Mouse (Mus musculus) intestine, postnatal 0 days (tissue): ENCODE measurements around the gene Serinc3. TPM values are rescaled to one million over a fixed set of nuclear protein-coding genes. Genes with fewer than 3 reads are reported as not detected.

Experiments used
- ATAC-seq: fragments of 200-750 bp; cut with Nextera tagmentation; 2 replicates; pipeline ENCODE4 v1.8.0; 2017; ENCODE audit warnings: mild to moderate bottlenecking, moderate TSS enrichment, moderate library complexity
- H3K27ac ChIP-seq: fragments of 300-500 bp; sonication (generic); 2 replicates; pipeline ENCODE4 v1.5.1; 2014; ENCODE audit warnings: mild to moderate bottlenecking, low read depth, low read length, moderate library complexity
- H3K27me3 ChIP-seq: fragments of 300-500 bp; sonication (generic); replicated peaks from 2 replicates; pipeline ENCODE4 v1.6.1; 2014; ENCODE audit warnings: low read length, mixed read lengths; ENCODE audit not compliant: control insufficient read depth, insufficient read depth
- H3K36me3 ChIP-seq: fragments of 300-500 bp; sonication (generic); 2 replicates; pipeline ENCODE4 v1.6.1; 2014; ENCODE audit warnings: mild to moderate bottlenecking, moderate library complexity; ENCODE audit not compliant: control insufficient read depth, insufficient read depth
- H3K4me1 ChIP-seq: fragments of 300-500 bp; sonication (generic); replicated peaks from 2 replicates; pipeline ENCODE4 v1.6.1; 2014; ENCODE audit warnings: antibody characterized with exemption, low read length, mixed read lengths; ENCODE audit not compliant: control insufficient read depth, insufficient read depth
- H3K4me2 ChIP-seq: fragments of 300-500 bp; sonication (generic); replicated peaks from 2 replicates; pipeline ENCODE4 v1.6.1; 2014; ENCODE audit warnings: low read depth, mild to moderate bottlenecking, moderate library complexity
- H3K4me3 ChIP-seq: fragments of 300-500 bp; sonication (generic); 2 replicates; pipeline ENCODE4 v1.5.1; 2014; ENCODE audit warnings: low read depth, low read length
- H3K9ac ChIP-seq: fragments of 300-500 bp; sonication (generic); 2 replicates; pipeline ENCODE4 v1.6.1; 2014; ENCODE audit warnings: mild to moderate bottlenecking, low read depth, low read length
- H3K9me3 ChIP-seq: fragments of 300-500 bp; sonication (generic); 2 replicates; pipeline ENCODE4 v1.6.1; 2016; ENCODE audit warnings: mixed run types; ENCODE audit not compliant: control insufficient read depth
- CTCF ChIP-seq: sonication (generic); IDR thresholded peaks from 2 replicates; pipeline ENCODE4 v1.5.1; 2016; ENCODE audit warnings: low read depth, mild to moderate bottlenecking, control low read depth, antibody characterized with exemption, moderate library complexity
- WGBS: fragments of 180-500 bp; shearing (Covaris S2); extraction: QIAGEN DNeasy Blood & Tissue Kit; methylation state at CpG from one replicate; pipeline ENCODE4 v1.1.7; 2014; 5-methylcytosine and 5-hydroxymethylcytosine counted together
- polyA plus RNA-seq: library from polyadenylated mRNA; unstranded; fragments of >200 nt; fragmentation: Nextera tagmentation; extraction: Ambion mirVana; gene quantifications from 2 replicates; pipeline ENCODE4 v1.2.1, GENCODE M21; 2015

The Serinc3 gene
- polyA plus RNA-seq, 1 experiment from 2014 or later = 61.3 TPM

DNA sequence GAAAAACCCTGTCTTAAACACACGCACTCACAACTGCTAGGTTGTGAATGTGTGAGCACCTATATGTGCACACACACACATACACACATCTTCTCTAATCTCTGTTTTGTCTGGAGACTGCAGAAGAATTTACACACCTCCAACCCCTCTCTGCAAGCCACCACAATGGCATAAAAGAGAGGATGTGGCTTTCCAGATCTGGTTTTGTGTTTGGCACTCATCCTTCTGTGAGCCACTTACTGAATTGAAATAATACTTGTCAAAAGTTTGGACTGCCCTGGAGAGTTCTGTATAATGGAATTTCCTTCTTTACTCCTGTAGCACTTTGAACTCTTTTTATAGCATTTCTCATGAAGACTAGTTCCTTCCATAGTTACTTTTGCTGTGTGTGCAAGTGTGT is 22.1 kb upstream of the Serinc3 start:
- peaks cover 3% of the 10 kb centered on the region; the same call in 1 of the 2 replicates for H3K36me3 ChIP-seq
- 91% methylated on average over 1 of the region's 1 CpGs for WGBS

DNA sequence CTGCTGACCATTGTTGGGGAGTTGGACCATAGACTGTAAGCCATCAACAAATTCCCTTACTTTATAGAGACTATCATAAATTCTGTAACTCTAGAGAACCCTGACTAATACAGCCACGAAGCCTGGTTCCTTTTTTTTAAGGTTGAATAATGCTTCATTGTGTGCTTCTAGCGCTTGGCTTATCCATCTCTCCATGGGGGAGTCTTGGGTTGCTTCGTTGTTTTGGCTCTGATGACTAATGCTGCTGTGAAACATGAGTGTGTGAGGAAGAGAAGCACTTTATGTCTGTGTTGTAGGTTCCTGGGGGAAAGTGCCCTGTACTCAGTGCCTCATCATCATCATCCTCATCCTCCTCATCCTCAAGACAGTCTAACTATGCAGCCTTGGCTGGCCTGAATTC is 19.0 kb upstream of the Serinc3 start:
- Histone ChIP-seq H3K4me2 (no peak overlapping the region), H3K9me3 (no peaks in the 10 kb centered on the region), H3K9ac (no peak overlapping the region), H3K4me1 (peaks cover 8% of the 10 kb centered on the region; the same call in 1 of the 2 replicates), H3K4me3 (no peak overlapping the region), H3K27ac (no peak overlapping the region), H3K27me3 (no peaks in the 10 kb centered on the region), H3K36me3 (peaks cover 3% of the 10 kb centered on the region; the same call in 1 of the 2 replicates)
- no peak for ATAC-seq
- 69% methylated on average over 3 of the region's 3 CpGs for WGBS
- TF ChIP-seq CTCF = no peak

More for the DNA sequence above, 22.1 kb upstream of the Serinc3 start:
- Histone ChIP-seq H3K9me3 (no peaks in the 10 kb centered on the region), H3K27me3 (no peaks in the 10 kb centered on the region), H3K4me2 (no peak overlapping the region), H3K9ac (no peak overlapping the region), H3K4me1 (no peaks in the 10 kb centered on the region), H3K4me3 (no peak overlapping the region), H3K27ac (no peak overlapping the region)
- ATAC-seq = no peak
- TF ChIP-seq CTCF = no peak

DNA sequence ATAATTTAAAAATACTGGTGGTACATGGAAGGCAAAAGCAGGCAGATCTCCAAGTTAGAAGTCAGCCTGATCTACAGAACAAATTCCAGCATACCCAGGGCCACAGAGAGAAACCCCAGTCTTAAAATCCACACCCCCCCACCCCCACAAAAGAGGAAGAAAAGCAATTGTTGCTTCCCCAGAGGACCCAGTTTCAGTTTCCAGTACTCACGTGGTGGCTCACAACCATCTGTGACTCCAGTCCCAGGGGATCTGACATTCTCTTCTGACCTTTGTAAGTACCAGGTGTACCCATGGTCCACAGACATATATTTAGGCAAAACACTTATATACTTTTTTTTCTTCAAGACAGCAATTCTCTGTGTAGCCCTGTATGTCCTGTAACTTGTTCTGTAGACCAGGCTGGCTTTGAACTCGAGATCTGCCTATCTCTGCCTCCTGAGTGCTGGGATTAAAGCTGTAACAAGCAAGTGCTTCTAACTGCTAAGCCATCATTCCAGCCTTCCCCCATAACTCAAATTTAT is 17.8 kb upstream of the Serinc3 start:
- no peak for TF ChIP-seq CTCF
- peaks cover 8% of the 10 kb centered on the region; the same call in 1 of the 2 replicates for H3K4me1 ChIP-seq
- 69% methylated on average over 2 of the region's 2 CpGs for WGBS
- H3K9ac ChIP-seq = no peak overlapping the region
- H3K4me2 ChIP-seq = no peak overlapping the region
- H3K9me3 ChIP-seq = no peaks in the 10 kb centered on the region
- peaks cover 3% of the 10 kb centered on the region; the same call in 1 of the 2 replicates for H3K36me3 ChIP-seq
- no peak for ATAC-seq
- H3K4me3 ChIP-seq = no peak overlapping the region
- H3K27me3 ChIP-seq = no peaks in the 10 kb centered on the region
- H3K27ac ChIP-seq = no peak overlapping the region

DNA sequence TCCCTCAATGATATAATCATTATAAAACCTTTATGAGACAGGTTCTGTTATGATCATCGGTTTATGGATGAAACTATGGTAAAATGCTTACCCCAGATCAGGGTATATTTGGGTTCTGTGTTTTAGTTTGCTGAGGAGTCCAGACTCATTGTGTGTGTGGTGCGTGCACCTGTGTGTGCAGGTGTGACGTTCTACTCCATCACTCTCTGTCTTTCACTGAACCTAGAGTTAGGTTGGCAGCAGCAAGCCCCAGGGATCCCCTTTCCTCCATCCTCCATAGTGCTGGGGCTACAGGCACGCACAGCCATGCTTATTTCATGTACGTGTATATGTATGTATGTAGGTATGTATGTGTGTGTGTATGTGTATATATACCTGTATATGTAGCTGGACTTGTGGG is 17.1 kb upstream of the Serinc3 start:
- Histone ChIP-seq H3K36me3 (peaks cover 3% of the 10 kb centered on the region; the same call in 1 of the 2 replicates), H3K27ac (no peak overlapping the region), H3K9me3 (no peaks in the 10 kb centered on the region), H3K27me3 (no peaks in the 10 kb centered on the region), H3K9ac (no peak overlapping the region), H3K4me2 (no peak overlapping the region), H3K4me1 (peaks cover 8% of the 10 kb centered on the region; the same call in 1 of the 2 replicates), H3K4me3 (no peak overlapping the region)
- no peak for ATAC-seq
- WGBS = 93% methylated on average over 5 of the region's 5 CpGs
- no peak for TF ChIP-seq CTCF

DNA sequence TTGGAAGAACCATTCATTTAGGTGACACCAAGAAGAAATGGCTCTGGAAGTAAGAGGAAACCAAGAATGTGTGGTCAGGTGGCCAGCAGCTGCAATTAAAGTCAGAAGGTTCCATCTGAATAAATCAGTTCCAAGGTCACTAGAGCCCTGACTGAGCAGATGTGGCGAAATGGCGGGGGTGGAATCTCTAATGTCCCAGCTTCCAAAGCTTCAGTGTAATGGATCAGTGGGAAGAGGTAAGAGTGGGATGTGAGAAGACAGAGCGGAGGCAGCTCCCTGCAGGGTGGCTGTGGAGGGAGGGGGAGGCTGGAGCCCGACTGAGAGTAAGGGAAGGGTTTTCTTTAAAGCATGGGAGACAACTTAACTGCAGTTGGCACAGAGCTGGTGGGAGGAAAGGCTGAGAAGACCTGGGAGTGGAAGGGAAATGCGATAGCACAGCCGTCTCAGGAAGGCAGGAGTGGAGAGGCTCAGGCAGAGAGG is 16.5 kb upstream of the Serinc3 start:
- Histone ChIP-seq H3K27me3 (no peaks in the 10 kb centered on the region), H3K27ac (no peak overlapping the region), H3K4me1 (peaks cover 8% of the 10 kb centered on the region; the same call in 1 of the 2 replicates), H3K4me2 (no peak overlapping the region), H3K9ac (no peak overlapping the region), H3K9me3 (no peaks in the 10 kb centered on the region), H3K36me3 (peaks cover 3% of the 10 kb centered on the region; the same call in 1 of the 2 replicates), H3K4me3 (no peak overlapping the region)
- TF ChIP-seq CTCF = no peak
- 63% methylated on average over 6 of the region's 6 CpGs for WGBS
- ATAC-seq = no peak

DNA sequence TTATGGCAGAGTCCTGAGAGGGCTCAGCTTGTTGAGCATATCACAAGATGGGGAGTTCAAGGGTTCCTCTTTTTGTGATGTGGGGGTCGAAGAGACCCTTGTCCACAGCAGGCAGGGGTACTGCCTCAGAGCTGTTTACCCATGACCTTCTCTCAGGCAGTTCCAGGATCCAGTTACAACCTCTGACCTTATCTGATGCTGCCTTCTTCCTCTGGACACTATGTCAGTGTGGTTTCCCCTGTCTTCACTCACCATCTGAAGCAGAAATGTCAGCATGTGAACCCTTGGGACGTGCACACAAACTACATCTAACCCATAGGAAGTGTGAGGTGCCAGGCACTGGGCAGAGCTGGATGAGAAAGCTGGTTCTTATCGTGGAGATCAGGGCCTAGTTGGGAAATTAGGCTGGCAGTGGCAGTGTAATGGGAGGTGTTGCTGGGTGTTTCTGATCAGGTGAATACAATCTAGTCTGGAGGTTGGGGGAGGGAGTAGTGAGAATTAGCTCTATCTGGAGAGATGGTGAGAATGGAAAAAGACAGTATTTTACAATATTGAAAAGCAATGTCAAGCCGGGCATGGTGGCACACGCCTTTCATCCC is 15.3 kb upstream of the Serinc3 start:
- Histone ChIP-seq H3K4me3 (no peak overlapping the region), H3K9me3 (no peaks in the 10 kb centered on the region), H3K36me3 (peaks cover 3% of the 10 kb centered on the region; the same call in 1 of the 2 replicates), H3K27ac (no peak overlapping the region), H3K4me2 (no peak overlapping the region), H3K4me1 (peaks cover 8% of the 10 kb centered on the region; the same call in 1 of the 2 replicates), H3K27me3 (no peaks in the 10 kb centered on the region), H3K9ac (no peak overlapping the region)
- ATAC-seq = no peak
- TF ChIP-seq CTCF = no peak
- 81% methylated on average over 5 of the region's 5 CpGs for WGBS
